Mouse (Mus musculus) heart, embryonic 15.5 days (tissue): ENCODE results near the gene Imp3. TPM values are rescaled to one million over a fixed set of nuclear protein-coding genes. Genes with fewer than 3 reads are reported as not detected.
"Not testable (repeated sequence)": the region's sequence is repeated elsewhere in the genome, so short reads cannot be mapped to it uniquely, and the experiment has no call there.

Experiments
- ATAC-seq: fragments of 200-750 bp; cut with Nextera tagmentation; replicated peaks from 2 replicates; pipeline ENCODE4 v1.8.0; 2017; ENCODE audit warnings: low read depth, moderate TSS enrichment; ENCODE audit not compliant: insufficient number of reproducible peaks, insufficient read depth, low FRiP score
- H3K27ac ChIP-seq: fragments of 300-500 bp; sonication (generic); 2 replicates; pipeline ENCODE4 v1.5.1; 2015; ENCODE audit warnings: mild to moderate bottlenecking, inconsistent platforms
- H3K27me3 ChIP-seq: fragments of 300-500 bp; sonication (generic); 2 replicates; pipeline ENCODE4 v1.6.1; 2015; ENCODE audit warnings: inconsistent platforms
- H3K36me3 ChIP-seq: fragments of 300-500 bp; sonication (generic); 2 replicates; pipeline ENCODE4 v1.6.1; 2015; ENCODE audit warnings: mild to moderate bottlenecking, inconsistent platforms
- H3K4me1 ChIP-seq: fragments of 300-500 bp; sonication (generic); replicated peaks from 2 replicates; pipeline ENCODE4 v1.6.1; 2015; ENCODE audit warnings: inconsistent platforms
- H3K4me2 ChIP-seq: fragments of 300-500 bp; sonication (generic); 2 replicates; pipeline ENCODE4 v1.6.1; 2015; ENCODE audit warnings: inconsistent platforms, mild to moderate bottlenecking, moderate library complexity
- H3K4me3 ChIP-seq: fragments of 300-500 bp; sonication (generic); 2 replicates; pipeline ENCODE4 v1.5.1; 2015; ENCODE audit warnings: mild to moderate bottlenecking, inconsistent platforms
- H3K9ac ChIP-seq: fragments of 300-500 bp; sonication (generic); 2 replicates; pipeline ENCODE4 v1.6.1; 2015; ENCODE audit warnings: mild to moderate bottlenecking, inconsistent platforms
- H3K9me3 ChIP-seq: fragments of 300-500 bp; sonication (generic); replicated peaks from 2 replicates; pipeline ENCODE4 v1.6.1; 2016; ENCODE audit warnings: inconsistent platforms
- WGBS: fragments of 180-500 bp; shearing (Covaris S2); methylation state at CpG from one replicate; pipeline ENCODE4 v1.1.7; 2015; ENCODE audit warnings: mixed read lengths; 5-methylcytosine and 5-hydroxymethylcytosine counted together
- polyA plus RNA-seq: library from polyadenylated mRNA; unstranded; fragments of >200 nt; fragmentation: Nextera tagmentation; extraction: Ambion mirVana; gene quantifications from 2 replicates; pipeline ENCODE4 v1.2.1, GENCODE M21; 2015

The Imp3 gene
- polyA plus RNA-seq, 1 experiment from 2014 or later = 63.4 TPM

- peaks cover 13% of the 10 kb centered on the region for H3K4me1 ChIP-seq
- H3K36me3 ChIP-seq = peaks cover 14% of the 10 kb centered on the region; the same call in 1 of the 2 replicates
- H3K27me3 ChIP-seq = no peaks in the 10 kb centered on the region
- H3K9me3 ChIP-seq = no peaks in the 10 kb centered on the region
- no peak overlapping the region for H3K27ac ChIP-seq
- no peak overlapping the region for H3K4me2 ChIP-seq
- no peak overlapping the region for H3K9ac ChIP-seq
- no peak overlapping the region for H3K4me3 ChIP-seq
- ATAC-seq = no peak
These were observed 37.2 kb upstream of the Imp3 start for GRCm38 (mm10) chr9:56900060-56900459.

- no peak overlapping the region for H3K9ac ChIP-seq
- H3K36me3 ChIP-seq = peaks cover 10% of the 10 kb centered on the region; the same call in 1 of the 2 replicates
- no peaks in the 10 kb centered on the region for H3K9me3 ChIP-seq
- H3K4me3 ChIP-seq = no peak overlapping the region
- 0 out of 2 replicates have a peak overlapping the region, but pooled peaks have one; percentile 42 for H3K27ac ChIP-seq
- H3K4me2 ChIP-seq = no peak overlapping the region
- 30% methylated on average over 9 of the region's 9 CpGs for WGBS
- ATAC-seq = 0 out of 2 replicates have a peak, but pooled peaks have one; percentile 19
- peaks cover 13% of the 10 kb centered on the region for H3K4me1 ChIP-seq
- no peaks in the 10 kb centered on the region for H3K27me3 ChIP-seq
These were observed 36.7 kb upstream of the Imp3 start for GRCm38 (mm10) chr9:56900571-56900970.

GRCm38 (mm10) chr9:56901187-56901586 lies 36.1 kb upstream of the Imp3 start:
- ATAC-seq = no peak; the same call in 1 of the 2 replicates

GRCm38 (mm10) chr9:56903662-56904061 lies 33.6 kb upstream of the Imp3 start:
- peaks cover 13% of the 10 kb centered on the region for H3K4me1 ChIP-seq
- H3K9ac ChIP-seq = no peak overlapping the region
- no peak overlapping the region for H3K27ac ChIP-seq
- no peaks in the 10 kb centered on the region for H3K9me3 ChIP-seq
- no peaks in the 10 kb centered on the region for H3K27me3 ChIP-seq
- H3K36me3 ChIP-seq = no peaks in the 10 kb centered on the region; the same call in 1 of the 2 replicates
- no peak overlapping the region for H3K4me2 ChIP-seq
- no peak for ATAC-seq
- no peak overlapping the region for H3K4me3 ChIP-seq
- 80% methylated on average over 3 of the region's 3 CpGs for WGBS

More at GRCm38 (mm10) chr9:56901187-56901586, 36.1 kb upstream of the Imp3 start:
- Histone ChIP-seq H3K4me1 (peaks cover 13% of the 10 kb centered on the region), H3K9ac (no peak overlapping the region), H3K36me3 (peaks cover 10% of the 10 kb centered on the region; the same call in 1 of the 2 replicates), H3K27ac (0 out of 2 replicates have a peak overlapping the region, but pooled peaks have one; percentile 42), H3K27me3 (no peaks in the 10 kb centered on the region), H3K4me3 (no peak overlapping the region), H3K9me3 (no peaks in the 10 kb centered on the region), H3K4me2 (no peak overlapping the region)
- 55% methylated on average over 8 of the region's 8 CpGs for WGBS

GRCm38 (mm10) chr9:56907549-56907948 lies 29.7 kb upstream of the Imp3 start:
- Histone ChIP-seq H3K27me3 (no peaks in the 10 kb centered on the region), H3K9me3 (no peaks in the 10 kb centered on the region), H3K4me1 (no peaks in the 10 kb centered on the region), H3K9ac (no peak overlapping the region), H3K27ac (no peak overlapping the region), H3K4me2 (no peak overlapping the region), H3K36me3 (no peaks in the 10 kb centered on the region), H3K4me3 (no peak overlapping the region)
- WGBS = 53% methylated on average over 9 of the region's 9 CpGs
- ATAC-seq = no peak

GRCm38 (mm10) chr9:56909991-56910390 lies 27.3 kb upstream of the Imp3 start:
- H3K9me3 ChIP-seq, ATAC-seq, H3K27me3 ChIP-seq, H3K36me3 ChIP-seq, H3K9ac ChIP-seq, H3K4me3 ChIP-seq, H3K4me2 ChIP-seq, H3K27ac ChIP-seq, H3K4me1 ChIP-seq: not testable (repeated sequence)
- 40% methylated on average over 4 of the region's 4 CpGs for WGBS

- H3K27me3 ChIP-seq = no peaks in the 10 kb centered on the region
- no peak for ATAC-seq
- no peaks in the 10 kb centered on the region for H3K4me1 ChIP-seq
- no peak overlapping the region for H3K4me2 ChIP-seq
- no peaks in the 10 kb centered on the region for H3K36me3 ChIP-seq
- no peak overlapping the region for H3K27ac ChIP-seq
- 30% methylated on average over 1 of the region's 1 CpGs for WGBS
- H3K4me3 ChIP-seq = no peak overlapping the region
- H3K9me3 ChIP-seq = no peaks in the 10 kb centered on the region
- no peak overlapping the region for H3K9ac ChIP-seq
These were observed 26.3 kb upstream of the Imp3 start for GRCm38 (mm10) chr9:56911017-56911416.

- ATAC-seq = 0 out of 2 replicates have a peak, but pooled peaks have one; percentile 44
- no peak overlapping the region for H3K4me2 ChIP-seq
- H3K9ac ChIP-seq = no peak overlapping the region
- no peak overlapping the region for H3K4me3 ChIP-seq
- peaks cover 14% of the 10 kb centered on the region; the same call in 1 of the 2 replicates for H3K36me3 ChIP-seq
- H3K27me3 ChIP-seq = no peaks in the 10 kb centered on the region
- H3K4me1 ChIP-seq = no peaks in the 10 kb centered on the region
- H3K27ac ChIP-seq = no peak overlapping the region
- no peaks in the 10 kb centered on the region for H3K9me3 ChIP-seq
- 84% methylated on average over 9 of the region's 9 CpGs for WGBS
These were observed 23.3 kb upstream of the Imp3 start for GRCm38 (mm10) chr9:56913991-56914390.

GRCm38 (mm10) chr9:56915116-56915515 lies 22.2 kb upstream of the Imp3 start:
- no peak for ATAC-seq
- peaks cover 14% of the 10 kb centered on the region; the same call in 1 of the 2 replicates for H3K36me3 ChIP-seq

GRCm38 (mm10) chr9:56915695-56916410 lies 21.4 kb upstream of the Imp3 start:
- no peaks in the 10 kb centered on the region for H3K9me3 ChIP-seq
- H3K27me3 ChIP-seq = no peaks in the 10 kb centered on the region
- WGBS = 61% methylated on average over 5 of the region's 5 CpGs
- peaks cover 15% of the 10 kb centered on the region; the same call in 1 of the 2 replicates for H3K36me3 ChIP-seq
- ATAC-seq = no peak
- H3K27ac ChIP-seq = no peak overlapping the region
- no peak overlapping the region for H3K4me3 ChIP-seq
- no peaks in the 10 kb centered on the region for H3K4me1 ChIP-seq
- no peak overlapping the region for H3K4me2 ChIP-seq
- H3K9ac ChIP-seq = no peak overlapping the region

More at GRCm38 (mm10) chr9:56915116-56915515, 22.2 kb upstream of the Imp3 start:
- Histone ChIP-seq H3K9me3 (no peaks in the 10 kb centered on the region), H3K4me3 (no peak overlapping the region), H3K27me3 (no peaks in the 10 kb centered on the region), H3K4me1 (no peaks in the 10 kb centered on the region), H3K9ac (no peak overlapping the region), H3K4me2 (no peak overlapping the region), H3K27ac (no peak overlapping the region)
- 73% methylated on average over 1 of the region's 1 CpGs for WGBS

- Histone ChIP-seq H3K9ac (no peak overlapping the region), H3K27me3 (no peaks in the 10 kb centered on the region), H3K4me3 (no peak overlapping the region), H3K4me1 (no peaks in the 10 kb centered on the region), H3K9me3 (no peaks in the 10 kb centered on the region), H3K4me2 (no peak overlapping the region), H3K27ac (no peak overlapping the region), H3K36me3 (peaks cover 27% of the 10 kb centered on the region)
- no peak for ATAC-seq
- 90% methylated on average over 2 of the region's 2 CpGs for WGBS
These were observed 20.1 kb upstream of the Imp3 start for GRCm38 (mm10) chr9:56917131-56917530.

GRCm38 (mm10) chr9:56918466-56918865 lies 18.8 kb upstream of the Imp3 start:
- Histone ChIP-seq H3K4me1 (peaks cover 9% of the 10 kb centered on the region), H3K27me3 (no peaks in the 10 kb centered on the region), H3K36me3 (peaks cover 29% of the 10 kb centered on the region), H3K27ac (no peak overlapping the region), H3K4me3 (no peak overlapping the region), H3K9ac (no peak overlapping the region), H3K9me3 (no peaks in the 10 kb centered on the region), H3K4me2 (no peak overlapping the region)
- 92% methylated on average over 13 of the region's 13 CpGs for WGBS
- ATAC-seq = no peak
